Mouse (Mus musculus) hindbrain, postnatal 0 days (tissue): ENCODE data around the gene Npas4. TPM values are rescaled to one million over a fixed set of nuclear protein-coding genes. Genes with fewer than 3 reads are reported as not detected.
"Not testable (repeated sequence)": the region's sequence is repeated elsewhere in the genome, so short reads cannot be mapped to it uniquely, and the experiment has no call there.

ENCODE experiments used
- ATAC-seq: fragments of 200-750 bp; cut with Nextera tagmentation; 2 replicates; pipeline ENCODE4 v1.8.0; 2017; ENCODE audit warnings: mild to moderate bottlenecking, moderate TSS enrichment, moderate library complexity
- DNase-seq: peaks from one replicate; pipeline ENCODE4 v3.0.0-alpha.2; 2015; ENCODE audit warnings: low spot score
- H3K27ac ChIP-seq: fragments of 300-500 bp; sonication (generic); 2 replicates; pipeline ENCODE4 v1.5.1; 2014; ENCODE audit warnings: mild to moderate bottlenecking
- H3K27me3 ChIP-seq: fragments of 300-500 bp; sonication (generic); 2 replicates; pipeline ENCODE4 v1.6.1; 2014; ENCODE audit warnings: low read length, mixed read lengths; ENCODE audit not compliant: insufficient read depth
- H3K36me3 ChIP-seq: fragments of 300-500 bp; sonication (generic); 2 replicates; pipeline ENCODE4 v1.6.1; 2014; ENCODE audit warnings: low read length, mixed read lengths; ENCODE audit not compliant: insufficient read depth
- H3K4me1 ChIP-seq: fragments of 300-500 bp; sonication (generic); 2 replicates; pipeline ENCODE4 v1.6.1; 2014; ENCODE audit warnings: antibody characterized with exemption, low read length, mixed read lengths; ENCODE audit not compliant: insufficient read depth
- H3K4me2 ChIP-seq: fragments of 300-500 bp; sonication (generic); 2 replicates; pipeline ENCODE4 v1.6.1; 2014; ENCODE audit warnings: low read depth, mild to moderate bottlenecking, low read length, moderate library complexity, mixed read lengths
- H3K4me3 ChIP-seq: fragments of 300-500 bp; sonication (generic); 2 replicates; pipeline ENCODE4 v1.5.1; 2014; ENCODE audit warnings: low read length
- H3K9ac ChIP-seq: fragments of 300-500 bp; sonication (generic); replicated peaks from 2 replicates; pipeline ENCODE4 v1.6.1; 2014; ENCODE audit warnings: mild to moderate bottlenecking, low read length, moderate library complexity, mixed read lengths
- H3K9me3 ChIP-seq: fragments of 300-500 bp; sonication (generic); 2 replicates; pipeline ENCODE4 v1.6.1; 2016; ENCODE audit warnings: low read length, mixed read lengths
- CTCF ChIP-seq: IDR thresholded peaks from 2 replicates; pipeline ENCODE4 v1.5.1; 2016; ENCODE audit warnings: antibody characterized with exemption, control low read depth, low read depth
- WGBS: fragments of 180-500 bp; shearing (Covaris S2); extraction: QIAGEN DNeasy Blood & Tissue Kit; methylation state at CpG from one replicate; pipeline ENCODE4 v1.1.7; 2014; 5-methylcytosine and 5-hydroxymethylcytosine counted together
- polyA plus RNA-seq: library from polyadenylated mRNA; unstranded; fragments of >200 nt; fragmentation: Nextera tagmentation; extraction: Ambion mirVana; gene quantifications from 2 replicates; pipeline ENCODE4 v1.2.1, GENCODE M21; 2015
- total RNA-seq: library from RNA; depleted of rRNA; stranded (reverse); fragments of >200 nt; gene quantifications from 2 replicates; pipeline ENCODE4 v1.2.3, GENCODE M21; 2014

Gene Npas4
- total and polyA plus RNA-seq, 2 experiments from 2014 or later: 0.13 to 3.0 TPM

DNA sequence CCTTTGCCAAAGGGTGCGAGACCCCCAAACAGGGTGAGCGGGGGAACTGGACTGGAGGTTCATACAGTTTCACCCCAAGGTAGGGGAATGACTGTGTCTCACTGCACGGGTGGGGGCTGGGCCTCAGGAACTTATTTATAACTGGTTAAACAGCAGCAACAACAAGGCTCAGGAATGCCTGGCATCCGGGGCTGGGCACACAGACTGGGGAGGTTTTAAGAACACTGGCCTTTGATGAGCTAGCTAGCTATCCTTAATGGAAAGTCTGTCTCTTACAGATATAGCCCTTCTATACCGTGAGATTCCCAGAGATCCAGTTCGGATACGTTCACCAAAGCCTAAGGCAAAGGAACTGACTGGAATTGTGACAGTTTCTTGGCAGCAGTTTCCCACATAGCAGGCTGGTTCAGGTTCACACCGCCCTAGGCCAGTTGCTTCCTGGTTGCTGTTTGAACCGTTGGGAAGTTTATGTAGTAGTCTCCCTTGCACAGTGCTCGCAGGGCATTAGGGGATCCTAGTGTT, 26.2 kb upstream of the Npas4 start:
- no peak overlapping the region for H3K4me3 ChIP-seq
- H3K27ac ChIP-seq: 0 out of 2 replicates have a peak overlapping the region, but pooled peaks have one; percentile 15
- no peak overlapping the region for H3K4me2 ChIP-seq
- H3K4me1 ChIP-seq: no peaks in the 10 kb centered on the region
- TF ChIP-seq CTCF: no peak
- peak; percentile 7; the same call in 1 of the 2 replicates for ATAC-seq
- H3K27me3 ChIP-seq: no peaks in the 10 kb centered on the region
- WGBS: 37% methylated on average over 10 of the region's 10 CpGs
- no peak overlapping the region for H3K9ac ChIP-seq
- DNase-seq: no peak
- no peaks in the 10 kb centered on the region for H3K36me3 ChIP-seq
- no peaks in the 10 kb centered on the region for H3K9me3 ChIP-seq

DNA sequence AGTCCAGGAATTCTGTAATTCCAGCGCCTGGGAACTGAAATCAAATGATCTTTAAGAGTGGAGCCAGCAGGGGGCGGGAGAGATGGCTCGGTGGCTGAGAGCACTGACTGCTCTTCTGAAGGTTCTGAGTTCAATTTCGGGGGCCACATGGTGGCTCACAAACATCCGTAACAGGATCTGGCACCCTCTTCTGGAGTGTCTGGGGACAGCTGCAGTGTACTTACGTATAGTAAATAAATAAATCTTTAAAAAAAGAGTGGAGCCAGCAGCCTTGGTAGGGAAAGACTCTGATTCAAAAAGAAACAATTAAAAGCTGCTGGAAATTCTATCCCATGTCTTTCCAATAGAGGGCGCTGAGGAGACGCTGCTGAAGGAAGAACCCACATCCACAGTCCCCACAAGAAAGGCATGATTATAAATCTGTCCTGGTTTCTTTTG, 24.9 kb upstream of the Npas4 start:
- H3K27me3 ChIP-seq: no peaks in the 10 kb centered on the region
- no peak overlapping the region for H3K4me2 ChIP-seq
- no peaks in the 10 kb centered on the region for H3K36me3 ChIP-seq
- WGBS: 15% methylated on average over 8 of the region's 8 CpGs
- no peaks in the 10 kb centered on the region for H3K9me3 ChIP-seq
- H3K27ac ChIP-seq: no peak overlapping the region
- ATAC-seq (no peak), DNase-seq (peak; percentile 60)
- peak; percentile 64 for TF ChIP-seq CTCF
- no peak overlapping the region for H3K4me3 ChIP-seq
- H3K4me1 ChIP-seq: no peaks in the 10 kb centered on the region
- H3K9ac ChIP-seq: no peak overlapping the region

DNA sequence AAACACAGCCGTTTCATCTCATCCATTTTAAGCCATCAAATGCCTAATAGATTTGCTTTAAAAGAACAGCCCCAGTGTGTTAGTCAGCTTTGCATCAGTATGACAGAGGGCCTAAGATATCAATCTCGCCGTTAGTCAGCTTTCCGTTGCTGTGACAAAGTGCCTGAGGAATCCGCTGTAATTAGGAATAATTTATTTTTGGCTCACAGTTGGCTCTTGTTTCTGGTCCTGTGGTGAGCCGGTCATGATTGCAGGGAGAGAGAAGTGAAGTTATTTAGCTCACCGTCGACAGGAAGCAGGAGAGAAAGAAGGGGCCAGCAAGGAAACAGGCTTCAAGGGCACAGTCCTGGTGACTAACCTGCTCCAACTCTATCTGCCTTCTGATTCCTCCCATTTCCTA, 23.0 kb upstream of the Npas4 start:
- TF ChIP-seq CTCF: no peak
- no peak for DNase-seq
- ATAC-seq: no peak
- Histone ChIP-seq H3K27ac (no peak overlapping the region), H3K9ac (no peak overlapping the region), H3K4me2 (no peak overlapping the region), H3K36me3 (no peaks in the 10 kb centered on the region), H3K27me3 (no peaks in the 10 kb centered on the region), H3K4me1 (no peaks in the 10 kb centered on the region), H3K4me3 (no peak overlapping the region), H3K9me3 (no peaks in the 10 kb centered on the region)
- WGBS: 68% methylated on average over 8 of the region's 8 CpGs

DNA sequence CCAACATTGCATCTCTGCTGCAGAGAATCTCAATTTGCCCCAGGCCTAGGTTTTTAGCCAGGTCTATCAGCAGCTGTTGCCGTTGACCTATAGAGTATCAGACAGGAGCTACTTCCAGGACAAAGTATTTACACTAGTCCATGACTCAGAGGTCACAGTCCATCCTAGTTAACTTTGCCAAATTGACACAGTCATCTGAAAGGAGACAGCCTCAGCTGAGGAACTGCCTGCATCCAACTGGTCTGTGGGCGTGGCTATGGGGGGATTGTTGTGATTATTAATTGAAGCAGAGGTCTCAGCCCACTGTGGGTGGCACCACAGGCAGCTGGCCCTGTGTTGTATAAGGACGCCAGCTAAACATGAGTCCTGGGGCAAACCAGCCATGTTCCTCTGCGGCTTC, 14.8 kb upstream of the Npas4 start:
- ATAC-seq (no peak), DNase-seq (no peak)
- WGBS: 63% methylated on average over 4 of the region's 4 CpGs

DNA sequence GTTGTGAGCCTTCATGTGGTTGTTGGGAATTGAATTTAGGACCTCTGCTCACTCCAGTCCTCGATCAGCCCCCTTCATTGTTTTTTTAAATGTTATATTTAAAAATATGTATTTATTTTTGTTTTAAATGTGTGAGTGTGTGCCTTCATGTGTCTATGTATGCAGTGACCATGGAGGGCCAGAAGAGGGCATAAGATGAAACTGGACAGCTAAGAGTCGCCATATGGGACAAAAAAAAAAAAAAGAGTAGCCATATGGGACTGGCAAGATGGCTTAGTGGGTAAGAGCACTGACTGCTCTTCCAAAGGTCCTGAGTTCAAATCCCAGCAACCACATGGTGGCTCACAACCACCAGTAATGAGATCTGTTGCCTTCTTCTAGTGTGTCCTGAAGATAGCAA, 13.5 kb upstream of the Npas4 start:
- 67% methylated on average over 2 of the region's 2 CpGs for WGBS
- not testable (repeated sequence) for H3K27me3 ChIP-seq, H3K27ac ChIP-seq, H3K9me3 ChIP-seq, H3K4me3 ChIP-seq, H3K9ac ChIP-seq, H3K36me3 ChIP-seq, H3K4me2 ChIP-seq, H3K4me1 ChIP-seq, ATAC-seq
- TF ChIP-seq CTCF: peak; percentile 35
- DNase-seq: peak; percentile 32

More for the DNA sequence above, 14.8 kb upstream of the Npas4 start:
- Histone ChIP-seq H3K4me1 (peaks cover 4% of the 10 kb centered on the region; the same call in 1 of the 2 replicates), H3K27ac (no peak overlapping the region), H3K36me3 (no peaks in the 10 kb centered on the region), H3K9me3 (no peaks in the 10 kb centered on the region), H3K4me2 (no peak overlapping the region), H3K4me3 (no peak overlapping the region), H3K9ac (no peak overlapping the region), H3K27me3 (no peaks in the 10 kb centered on the region)
- TF ChIP-seq CTCF: no peak

DNA sequence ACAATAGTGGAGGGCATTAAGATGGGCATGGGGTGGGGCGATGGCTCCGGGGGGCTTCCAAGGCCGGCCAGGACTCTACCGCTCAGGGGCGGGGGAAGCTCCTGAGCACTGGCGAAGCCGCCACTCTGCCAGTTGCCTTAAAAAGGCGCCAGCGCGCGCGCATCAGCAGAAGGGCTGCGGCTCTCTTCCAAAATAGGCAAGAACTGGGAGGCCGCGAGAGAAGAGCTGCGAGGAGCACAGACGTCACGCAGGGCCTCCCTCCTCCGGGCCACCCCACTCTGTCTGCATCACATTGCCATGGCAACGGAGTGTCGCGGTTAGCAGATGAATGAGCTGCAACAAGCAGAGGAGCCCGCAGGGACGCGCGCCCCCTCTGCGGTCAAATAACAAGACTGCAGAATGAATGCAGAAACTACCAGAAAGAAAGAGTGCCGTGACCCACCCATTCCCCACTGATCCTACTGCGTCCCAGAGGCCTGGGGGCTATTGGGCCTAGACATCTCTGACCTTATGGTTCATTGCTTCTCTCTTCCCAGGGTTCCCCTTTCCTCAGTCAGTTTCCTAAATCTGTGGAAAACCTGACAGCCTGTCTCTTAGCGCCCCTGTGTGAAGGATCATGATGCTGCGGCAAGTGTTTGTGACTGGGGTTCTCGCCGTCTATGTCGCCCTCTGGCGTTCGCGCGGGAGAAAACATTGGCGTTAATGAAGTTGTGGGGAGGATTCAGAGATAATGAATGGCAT, 11.7 kb upstream of the Npas4 start:
- no peaks in the 10 kb centered on the region for H3K27me3 ChIP-seq
- H3K36me3 ChIP-seq: no peaks in the 10 kb centered on the region
- DNase-seq: peak; percentile 97
- ATAC-seq: peak; percentile 99
- H3K9me3 ChIP-seq: no peaks in the 10 kb centered on the region
- H3K4me3 ChIP-seq: peak overlapping the region; percentile 26
- peak overlapping the region; percentile 25 for H3K9ac ChIP-seq
- WGBS: under 1% methylated on average over 38 of the region's 39 CpGs
- H3K4me1 ChIP-seq: peaks cover 16% of the 10 kb centered on the region; the same call in 1 of the 2 replicates
- H3K27ac ChIP-seq: peak overlapping the region; percentile 71
- peak overlapping the region; percentile 55 for H3K4me2 ChIP-seq
- peak; percentile 91 for TF ChIP-seq CTCF
